Mouse (Mus musculus) midbrain, embryonic 11.5 days (tissue): Measurements from ENCODE around the gene Skap1. TPM values are rescaled to one million over a fixed set of nuclear protein-coding genes. Genes with fewer than 3 reads are reported as not detected.

Source experiments
- ATAC-seq: fragments of 200-750 bp; cut with Nextera tagmentation; 2 replicates; pipeline ENCODE4 v1.8.0; 2017; ENCODE audit warnings: moderate TSS enrichment, moderate library complexity; ENCODE audit not compliant: low FRiP score
- DNase-seq: peaks from one replicate; pipeline ENCODE4 v3.0.0; 2015; ENCODE audit warnings: low spot score; ENCODE audit errors: missing footprints
- H3K27ac ChIP-seq: fragments of 300-500 bp; sonication (generic); 2 replicates; pipeline ENCODE4 v1.5.1; 2014; ENCODE audit warnings: low read depth, low read length
- H3K27me3 ChIP-seq: fragments of 300-500 bp; sonication (generic); 2 replicates; pipeline ENCODE4 v1.6.1; 2014; ENCODE audit warnings: mild to moderate bottlenecking, low read length, moderate library complexity, mixed read lengths; ENCODE audit not compliant: control insufficient read depth, insufficient read depth
- H3K36me3 ChIP-seq: fragments of 300-500 bp; sonication (generic); 2 replicates; pipeline ENCODE4 v1.6.1; 2014; ENCODE audit warnings: mild to moderate bottlenecking, low read length, moderate library complexity, mixed read lengths; ENCODE audit not compliant: control insufficient read depth, insufficient read depth
- H3K4me1 ChIP-seq: fragments of 300-500 bp; sonication (generic); 2 replicates; pipeline ENCODE4 v1.6.1; 2014; ENCODE audit warnings: low read length; ENCODE audit not compliant: control insufficient read depth, insufficient read depth
- H3K4me2 ChIP-seq: fragments of 300-500 bp; sonication (generic); 2 replicates; pipeline ENCODE4 v1.6.1; 2014; ENCODE audit warnings: mild to moderate bottlenecking, moderate library complexity
- H3K4me3 ChIP-seq: fragments of 300-500 bp; sonication (generic); 2 replicates; pipeline ENCODE4 v1.5.1; 2014; ENCODE audit warnings: low read depth, low read length
- H3K9ac ChIP-seq: fragments of 300-500 bp; sonication (generic); 2 replicates; pipeline ENCODE4 v1.6.1; 2014; ENCODE audit warnings: low read length
- H3K9me3 ChIP-seq: fragments of 300-500 bp; sonication (generic); 2 replicates; pipeline ENCODE4 v1.6.1; 2016; ENCODE audit warnings: low read length; ENCODE audit not compliant: control insufficient read depth
- WGBS: fragments of 180-500 bp; shearing (Covaris S2); extraction: QIAGEN DNeasy Blood & Tissue Kit; methylation state at CpG from one replicate; pipeline ENCODE4 v1.1.7; 2014; 5-methylcytosine and 5-hydroxymethylcytosine counted together
- polyA plus RNA-seq: library from polyadenylated mRNA; unstranded; fragments of >200 nt; fragmentation: Nextera tagmentation; extraction: Ambion mirVana; gene quantifications from 2 replicates; pipeline ENCODE4 v1.2.1, GENCODE M21; 2014

Skap1 gene
- polyA plus RNA-seq, 1 experiment from 2014 or later: 1.3 TPM

- no peaks in the 10 kb centered on the region for H3K36me3 ChIP-seq
- no peaks in the 10 kb centered on the region for H3K9me3 ChIP-seq
- H3K27ac ChIP-seq: no peak overlapping the region
- no peak overlapping the region for H3K4me2 ChIP-seq
- H3K4me3 ChIP-seq: no peak overlapping the region
- peak; percentile 75 for DNase-seq
- no peaks in the 10 kb centered on the region for H3K27me3 ChIP-seq
- WGBS: 69% methylated on average over 11 of the region's 11 CpGs
- ATAC-seq: no peak
- no peak overlapping the region for H3K9ac ChIP-seq
- H3K4me1 ChIP-seq: peaks cover 6% of the 10 kb centered on the region
These were observed 156.3 kb downstream of the Skap1 start for GRCm38 (mm10) chr11:96620660-96621059.

- no peak overlapping the region for H3K4me3 ChIP-seq
- WGBS: 30% methylated on average over 4 of the region's 4 CpGs
- H3K36me3 ChIP-seq: no peaks in the 10 kb centered on the region
- H3K4me2 ChIP-seq: no peak overlapping the region
- ATAC-seq: no peak
- H3K4me1 ChIP-seq: peaks cover 6% of the 10 kb centered on the region
- H3K9ac ChIP-seq: no peak overlapping the region
- DNase-seq: peak; percentile 97
- no peak overlapping the region for H3K27ac ChIP-seq
- H3K9me3 ChIP-seq: no peaks in the 10 kb centered on the region
- H3K27me3 ChIP-seq: no peaks in the 10 kb centered on the region
These were observed 156.8 kb downstream of the Skap1 start for GRCm38 (mm10) chr11:96621167-96621566.

GRCm38 (mm10) chr11:96622782-96623181 lies 158.4 kb downstream of the Skap1 start:
- H3K9me3 ChIP-seq: no peaks in the 10 kb centered on the region
- H3K27ac ChIP-seq: no peak overlapping the region
- no peak overlapping the region for H3K9ac ChIP-seq
- peaks cover 6% of the 10 kb centered on the region for H3K4me1 ChIP-seq
- H3K36me3 ChIP-seq: no peaks in the 10 kb centered on the region
- no peak overlapping the region; the same call in 1 of the 2 replicates for H3K4me2 ChIP-seq
- DNase-seq (peak; percentile 87), ATAC-seq (no peak)
- no peaks in the 10 kb centered on the region for H3K27me3 ChIP-seq
- no peak overlapping the region for H3K4me3 ChIP-seq
- WGBS: 9% methylated on average over 9 of the region's 9 CpGs

- H3K9me3 ChIP-seq: no peaks in the 10 kb centered on the region
- no peak overlapping the region for H3K9ac ChIP-seq
- H3K4me3 ChIP-seq: no peak overlapping the region
- no peak for DNase-seq
- peaks cover 4% of the 10 kb centered on the region for H3K4me1 ChIP-seq
- H3K36me3 ChIP-seq: no peaks in the 10 kb centered on the region
- H3K4me2 ChIP-seq: no peak overlapping the region
- WGBS: 57% methylated on average over 4 of the region's 4 CpGs
- no peak for ATAC-seq
- H3K27ac ChIP-seq: no peak overlapping the region
- no peaks in the 10 kb centered on the region for H3K27me3 ChIP-seq
These were observed 160.0 kb downstream of the Skap1 start for GRCm38 (mm10) chr11:96624436-96624835.

- H3K9me3 ChIP-seq: no peaks in the 10 kb centered on the region
- no peaks in the 10 kb centered on the region for H3K36me3 ChIP-seq
- no peak overlapping the region for H3K9ac ChIP-seq
- no peak overlapping the region for H3K4me3 ChIP-seq
- H3K27ac ChIP-seq: no peak overlapping the region
- WGBS: 51% methylated on average over 9 of the region's 9 CpGs
- ATAC-seq (no peak), DNase-seq (peak; percentile 91)
- H3K27me3 ChIP-seq: no peaks in the 10 kb centered on the region
- H3K4me2 ChIP-seq: no peak overlapping the region
- H3K4me1 ChIP-seq: no peaks in the 10 kb centered on the region
These were observed 165.4 kb downstream of the Skap1 start for GRCm38 (mm10) chr11:96629775-96630174.

GRCm38 (mm10) chr11:96631521-96631920 lies 167.1 kb downstream of the Skap1 start:
- no peaks in the 10 kb centered on the region for H3K9me3 ChIP-seq
- no peak for ATAC-seq
- H3K27me3 ChIP-seq: no peaks in the 10 kb centered on the region
- WGBS: 79% methylated on average over 3 of the region's 3 CpGs
- H3K4me2 ChIP-seq: no peak overlapping the region
- no peaks in the 10 kb centered on the region for H3K36me3 ChIP-seq
- no peak overlapping the region for H3K4me3 ChIP-seq
- H3K9ac ChIP-seq: no peak overlapping the region
- DNase-seq: no peak
- no peak overlapping the region for H3K27ac ChIP-seq
- H3K4me1 ChIP-seq: no peaks in the 10 kb centered on the region

- H3K4me2 ChIP-seq: no peak overlapping the region
- H3K9me3 ChIP-seq: no peaks in the 10 kb centered on the region
- no peaks in the 10 kb centered on the region for H3K4me1 ChIP-seq
- no peak overlapping the region for H3K4me3 ChIP-seq
- 74% methylated on average over 7 of the region's 7 CpGs for WGBS
- H3K27ac ChIP-seq: no peak overlapping the region
- DNase-seq (no peak), ATAC-seq (no peak)
- H3K27me3 ChIP-seq: no peaks in the 10 kb centered on the region
- no peak overlapping the region for H3K9ac ChIP-seq
- H3K36me3 ChIP-seq: no peaks in the 10 kb centered on the region
These were observed 173.5 kb downstream of the Skap1 start for GRCm38 (mm10) chr11:96637927-96638326.

- Histone ChIP-seq H3K9me3 (no peaks in the 10 kb centered on the region), H3K4me2 (no peak overlapping the region), H3K9ac (no peak overlapping the region), H3K27me3 (no peaks in the 10 kb centered on the region), H3K27ac (no peak overlapping the region), H3K4me3 (no peak overlapping the region), H3K36me3 (no peaks in the 10 kb centered on the region), H3K4me1 (no peaks in the 10 kb centered on the region)
- 67% methylated on average over 5 of the region's 5 CpGs for WGBS
- no peak for DNase-seq
- ATAC-seq: no peak
These were observed 175.4 kb downstream of the Skap1 start for GRCm38 (mm10) chr11:96639805-96640204.

- 84% methylated on average over 17 of the region's 17 CpGs for WGBS
- no peak for ATAC-seq
- no peak overlapping the region for H3K4me2 ChIP-seq
- no peaks in the 10 kb centered on the region for H3K36me3 ChIP-seq
- H3K4me3 ChIP-seq: no peak overlapping the region
- no peaks in the 10 kb centered on the region for H3K4me1 ChIP-seq
- no peak for DNase-seq
- no peaks in the 10 kb centered on the region for H3K9me3 ChIP-seq
- no peak overlapping the region for H3K27ac ChIP-seq
- no peak overlapping the region for H3K9ac ChIP-seq
- no peaks in the 10 kb centered on the region for H3K27me3 ChIP-seq
These were observed 178.1 kb downstream of the Skap1 start for GRCm38 (mm10) chr11:96642173-96643140.
